Mouse (Mus musculus) cerebellum, postnatal 14 days (tissue): Measurements from ENCODE around the gene Nmnat2.

Experiments
- DNase-seq, 2 experiments: peaks; one replicate each; pipeline ENCODE4 v3.0.0; 2021; ENCODE audit warnings: mixed read lengths in 2 of 2

The Nmnat2 gene

GRCm38 (mm10) chr1:152990067-152990466 lies 35.3 kb downstream of the Nmnat2 start:
- no peak for DNase-seq

DNA sequence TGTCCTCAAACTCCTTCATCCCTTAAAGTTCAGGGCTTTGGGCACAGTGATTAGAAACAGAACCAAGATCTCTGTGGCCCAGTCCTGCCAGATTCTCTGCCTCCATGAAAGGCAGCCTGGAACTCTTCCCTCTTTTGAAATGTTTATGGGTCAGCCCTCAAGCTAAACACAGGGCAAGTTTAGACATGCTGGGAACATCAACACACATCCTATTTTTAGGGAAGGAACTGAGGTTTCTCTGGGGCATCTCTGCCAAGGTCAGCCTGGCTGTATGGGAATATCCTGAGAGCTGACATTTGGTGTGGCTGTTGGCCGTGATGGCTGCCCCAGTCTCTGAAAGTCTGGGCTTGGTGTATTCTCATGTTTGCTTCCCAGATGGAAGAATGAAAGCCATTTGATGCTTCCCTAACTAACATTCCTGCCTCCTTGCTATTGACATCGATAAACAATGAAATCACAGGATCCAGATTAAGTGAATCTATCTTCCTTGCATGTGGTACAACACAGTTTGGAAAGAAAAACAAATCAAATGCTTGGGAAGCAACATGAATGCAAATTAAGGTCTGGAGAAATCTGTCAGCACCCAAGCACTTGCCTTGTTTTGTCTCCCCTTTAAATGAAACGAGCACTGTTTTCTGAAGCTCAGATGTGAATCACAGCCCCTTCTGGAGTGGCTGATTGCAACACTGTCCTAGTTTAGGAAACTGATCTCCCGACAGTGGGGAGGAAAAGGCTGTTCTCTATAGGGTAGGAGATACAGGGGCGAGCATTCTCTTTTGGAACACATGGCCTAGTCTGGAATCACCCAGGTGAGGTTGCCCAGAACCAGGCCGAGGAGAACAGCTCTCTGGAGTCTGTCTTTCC lies 37.7 kb downstream of the Nmnat2 start:
- DNase-seq: peak; percentile 36 to 60

GRCm38 (mm10) chr1:152993803-152994202 lies 39.0 kb downstream of the Nmnat2 start:
- DNase-seq: no peak

DNA sequence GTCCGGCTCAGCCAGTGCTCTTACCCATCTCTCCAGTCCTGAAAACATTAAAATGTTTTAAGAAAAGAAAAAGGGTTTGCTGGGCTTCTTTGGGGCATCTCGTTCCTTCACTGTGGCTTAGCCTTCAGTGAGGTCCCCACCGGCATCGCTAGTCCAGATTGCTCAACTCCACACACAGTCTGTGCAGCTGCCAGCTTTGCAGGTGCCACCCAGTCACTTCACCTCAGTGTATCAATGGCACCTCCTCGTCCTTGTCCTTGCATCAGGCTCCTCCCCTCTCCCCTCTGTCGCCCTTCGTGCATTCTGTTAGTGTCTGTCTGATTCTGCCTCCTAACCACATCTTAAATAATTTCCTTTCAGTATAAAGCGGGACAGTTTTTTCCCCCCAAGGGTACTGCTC lies 45.2 kb downstream of the Nmnat2 start:
- DNase-seq: peak; percentile 29 to 52

DNA sequence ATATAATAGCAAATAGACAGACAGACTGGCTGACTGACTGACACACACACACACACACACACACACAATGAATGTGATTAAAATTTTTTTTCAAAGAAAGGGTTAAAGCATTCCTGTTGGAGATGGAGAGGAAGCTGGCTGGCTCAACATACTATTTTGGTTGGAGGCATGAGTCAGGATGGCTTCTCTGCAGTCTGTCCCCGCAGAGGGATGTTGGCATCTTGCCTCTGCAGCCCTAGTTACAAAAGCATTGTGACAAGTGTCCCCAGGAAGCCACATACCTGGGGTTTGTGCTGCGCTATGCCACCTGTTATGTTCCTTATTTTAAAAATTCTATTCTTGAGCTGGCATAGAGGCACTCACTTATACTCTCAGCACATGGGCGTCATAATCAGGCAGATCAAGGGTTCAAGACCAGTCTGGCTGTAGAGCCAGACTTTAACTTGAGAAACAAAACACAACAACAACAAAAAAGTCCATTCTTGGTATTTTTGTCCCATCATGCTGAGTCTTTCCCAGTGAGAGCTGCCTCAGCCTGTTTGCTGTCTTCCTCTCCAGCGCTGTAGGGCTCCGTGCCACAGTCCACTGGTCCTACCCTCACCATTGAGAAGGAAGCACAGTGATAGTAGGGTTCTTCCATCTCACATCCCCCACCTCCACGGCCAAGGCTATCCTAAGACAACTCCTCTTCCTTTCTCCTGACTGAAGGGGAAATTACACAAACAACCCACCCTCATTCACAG lies 45.9 kb downstream of the Nmnat2 start:
- DNase-seq: peak; percentile 95 to 97

GRCm38 (mm10) chr1:153002295-153003050 lies 47.7 kb downstream of the Nmnat2 start:
- DNase-seq: no peak

DNA sequence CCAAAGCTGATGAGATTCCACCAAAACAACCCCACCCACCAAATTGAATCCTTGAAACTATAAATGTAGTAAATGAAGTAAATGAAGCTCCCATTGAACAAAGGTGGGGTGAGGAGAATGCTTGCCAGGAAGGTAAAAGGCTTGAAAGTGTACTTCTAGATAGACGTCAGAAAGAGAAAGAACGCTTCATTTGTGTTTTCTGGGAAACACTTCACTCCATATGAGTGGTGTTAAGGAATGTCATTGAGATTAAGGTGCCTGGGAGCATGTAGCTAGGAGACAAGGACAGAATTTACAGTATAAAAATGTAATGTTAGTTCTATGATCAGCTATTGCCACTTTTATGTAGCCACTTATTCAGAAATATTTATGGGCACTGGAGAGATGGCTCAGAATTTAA lies 49.7 kb downstream of the Nmnat2 start:
- no peak for DNase-seq

DNA sequence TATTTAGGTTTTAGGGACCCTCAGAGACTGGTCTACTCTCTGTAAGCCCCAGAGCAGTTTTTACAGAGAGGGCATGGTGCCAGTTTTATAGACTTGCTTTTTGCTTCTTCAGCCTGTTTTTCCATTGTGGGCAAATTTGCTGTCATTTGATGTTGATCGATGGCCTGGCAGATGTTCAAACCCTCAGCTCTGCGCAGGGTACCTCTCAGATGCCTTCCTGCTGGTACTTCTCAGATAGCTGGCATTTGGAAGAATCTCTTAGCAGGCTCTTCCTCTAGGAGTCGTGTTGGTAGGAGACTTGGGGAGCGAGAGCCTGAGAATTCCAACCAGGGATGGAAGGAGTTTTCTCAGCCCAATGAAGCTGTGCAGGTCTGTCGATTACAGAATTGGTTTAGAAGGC lies 51.3 kb downstream of the Nmnat2 start:
- DNase-seq: no peak

DNA sequence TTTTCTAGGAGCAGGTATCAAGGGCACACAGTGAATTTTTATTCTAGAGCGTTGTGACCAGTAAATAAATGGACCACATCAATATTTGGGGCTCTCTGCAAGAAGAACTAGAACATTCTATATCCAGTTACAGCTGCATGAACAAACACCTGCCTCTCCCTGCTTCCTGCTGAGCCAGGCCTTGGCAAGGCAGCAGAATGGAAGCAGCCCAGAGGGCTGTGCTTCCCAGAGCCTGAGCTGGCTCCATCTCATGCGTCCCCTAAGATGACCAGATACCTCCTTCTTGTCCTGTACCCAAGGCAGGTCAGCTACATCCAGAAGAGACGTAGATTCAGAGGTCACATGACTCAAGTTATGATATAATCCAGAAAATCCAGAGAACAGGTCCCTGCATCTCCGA lies 52.0 kb downstream of the Nmnat2 start:
- DNase-seq: no peak

- no peak for DNase-seq
These were observed 52.5 kb downstream of the Nmnat2 start for GRCm38 (mm10) chr1:153007292-153007691.

- no peak for DNase-seq
These were observed 53.0 kb downstream of the Nmnat2 start for GRCm38 (mm10) chr1:153007824-153008223.

- no peak for DNase-seq
These were observed 54.5 kb downstream of the Nmnat2 start for GRCm38 (mm10) chr1:153009338-153009737.

DNA sequence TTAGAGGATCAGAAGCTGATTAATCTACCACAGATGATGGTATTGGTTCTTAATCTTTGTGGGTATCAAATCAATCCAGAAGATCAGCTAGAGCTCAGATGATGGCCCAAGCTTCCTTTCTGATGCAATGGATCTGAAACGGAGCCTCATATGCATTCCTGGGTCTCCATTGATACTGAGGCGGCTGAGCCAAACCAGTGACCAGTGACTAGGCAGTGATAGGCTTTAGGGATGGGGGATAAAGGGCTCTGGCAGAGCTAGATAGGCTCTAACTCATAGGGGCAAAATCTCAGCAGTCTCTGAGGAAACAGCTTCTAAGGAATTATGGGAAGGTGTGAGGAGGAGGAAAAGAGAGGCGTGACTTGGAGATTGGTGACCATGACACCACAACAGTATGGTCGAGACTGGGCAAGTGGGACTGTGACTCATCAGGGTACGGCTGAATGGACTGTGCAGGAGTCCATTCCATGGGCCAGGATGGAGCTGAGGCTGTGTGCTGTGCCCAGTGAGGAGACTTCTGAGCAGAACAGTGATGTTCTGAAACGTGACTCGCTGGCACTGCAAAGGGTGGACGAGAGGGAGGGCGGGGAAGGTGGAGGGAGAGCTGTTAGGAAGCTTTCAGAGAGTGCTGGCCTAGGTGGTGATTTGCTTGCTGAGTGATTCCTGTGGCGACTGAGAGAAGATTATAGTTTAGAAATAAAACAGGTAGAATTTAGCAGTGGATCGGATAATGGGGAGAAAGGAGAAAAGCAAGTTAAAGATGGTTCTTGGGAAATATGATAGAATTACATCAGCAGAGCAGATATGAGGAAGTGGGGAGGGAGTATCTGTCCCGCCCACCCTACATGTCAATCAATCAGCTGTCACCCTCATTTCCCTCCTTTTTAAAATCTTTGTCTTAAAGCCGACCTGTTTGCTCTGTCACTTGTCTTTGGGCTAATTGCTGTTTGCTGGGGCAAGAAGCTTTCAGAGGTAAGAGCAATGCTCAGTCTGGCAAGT lies 55.9 kb downstream of the Nmnat2 start:
- DNase-seq: peak in 1 of 2 experiments; percentile 25

- peak; percentile 46 to 49 for DNase-seq
These were observed 56.8 kb downstream of the Nmnat2 start for GRCm38 (mm10) chr1:153011544-153011943.

- DNase-seq: no peak
These were observed 58.9 kb downstream of the Nmnat2 start for GRCm38 (mm10) chr1:153013541-153014288.

- DNase-seq: peak; percentile 85 to 88
These were observed 59.8 kb downstream of the Nmnat2 start for GRCm38 (mm10) chr1:153014431-153015186.

GRCm38 (mm10) chr1:153016465-153017163 lies 61.8 kb downstream of the Nmnat2 start:
- peak; percentile 57 to 70 for DNase-seq

- no peak for DNase-seq
These were observed 64.3 kb downstream of the Nmnat2 start for GRCm38 (mm10) chr1:153019128-153019527.

- no peak for DNase-seq
These were observed 64.8 kb downstream of the Nmnat2 start for GRCm38 (mm10) chr1:153019623-153020022.
